Mouse (Mus musculus): Measurements from ENCODE around the gene Zp1.

Gene Zp1

GRCm38 (mm10) chr19:10871328-10871961 lies 49.0 kb downstream of the Zp1 start:
- no peak for DNase-seq

GRCm38 (mm10) chr19:10870676-10871075 lies 49.8 kb downstream of the Zp1 start:
- no peak for DNase-seq

GRCm38 (mm10) chr19:10869886-10870527 lies 50.4 kb downstream of the Zp1 start, which contains the start of gene Tmem132a:
Gene Tmem132a, minus strand, starts transcription at chr19:10869940.
- peak; percentile 85 for DNase-seq

GRCm38 (mm10) chr19:10869241-10869885 lies 51.1 kb downstream of the Zp1 start:
- DNase-seq, result peak; percentile 91

- peak; percentile 68 for DNase-seq
Observed at GRCm38 (mm10) chr19:10868623-10869141, 51.8 kb downstream of the Zp1 start.

DNA sequence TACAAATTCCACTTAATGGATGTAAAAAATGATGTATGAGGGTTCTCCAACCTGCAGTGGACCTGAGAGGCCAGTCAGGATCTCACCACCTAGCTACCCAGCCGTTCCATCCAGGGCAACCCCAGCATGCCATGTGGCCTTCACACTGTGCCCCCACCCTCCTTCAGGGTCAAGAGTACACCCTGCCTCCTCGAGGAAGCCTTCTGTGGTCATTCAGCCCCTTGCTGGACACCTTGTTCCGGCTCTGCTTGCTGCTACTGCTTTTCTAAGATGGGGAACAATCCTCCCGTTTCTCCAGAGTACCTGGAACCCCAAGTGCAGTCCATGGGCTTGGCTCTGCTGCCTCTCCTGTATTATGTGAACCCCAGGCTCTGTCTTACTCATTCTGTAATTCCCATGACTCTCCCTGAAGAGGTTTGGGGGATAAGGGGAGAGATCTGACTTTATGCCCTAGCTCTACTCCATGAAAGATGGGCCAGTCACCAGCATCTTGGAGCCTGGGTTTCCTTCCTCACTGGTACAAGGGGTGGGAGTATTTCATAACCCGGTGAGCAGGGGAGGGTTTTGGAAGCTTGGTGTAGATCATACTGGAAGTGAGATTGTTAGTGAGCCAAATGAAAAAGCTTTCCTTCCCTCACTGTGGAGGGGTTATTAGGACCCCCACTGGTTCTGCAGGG lies 52.3 kb downstream of the Zp1 start:
- DNase-seq, result no peak

GRCm38 (mm10) chr19:10866351-10866750 lies 54.1 kb downstream of the Zp1 start:
- DNase-seq, result peak; percentile 71
